Mouse (Mus musculus) lung, postnatal 0 days (tissue): ENCODE measurements around the gene Spred2. TPM values are rescaled to one million over a fixed set of nuclear protein-coding genes. Genes with fewer than 3 reads are reported as not detected.
"Not testable (repeated sequence)": the region's sequence is repeated elsewhere in the genome, so short reads cannot be mapped to it uniquely, and the experiment has no call there.

Source experiments
- ATAC-seq: fragments of 200-750 bp; cut with Nextera tagmentation; 2 replicates; pipeline ENCODE4 v1.8.0; 2017; ENCODE audit warnings: moderate library complexity
- DNase-seq: peaks from one replicate; pipeline ENCODE4 v3.0.0-alpha.2; 2016; ENCODE audit warnings: low spot score
- H3K27ac ChIP-seq: fragments of 300-500 bp; sonication (generic); 2 replicates; pipeline ENCODE4 v1.5.1; 2014; ENCODE audit warnings: antibody characterized with exemption, mild to moderate bottlenecking, low read length, mixed read lengths
- H3K27me3 ChIP-seq: fragments of 300-500 bp; sonication (generic); replicated peaks from 2 replicates; pipeline ENCODE4 v1.6.1; 2014; ENCODE audit warnings: low read length, mixed read lengths; ENCODE audit not compliant: insufficient read depth
- H3K36me3 ChIP-seq: fragments of 300-500 bp; sonication (generic); 2 replicates; pipeline ENCODE4 v1.6.1; 2014; ENCODE audit warnings: low read length, mixed read lengths; ENCODE audit not compliant: insufficient read depth
- H3K4me1 ChIP-seq: fragments of 300-500 bp; sonication (generic); 2 replicates; pipeline ENCODE4 v1.6.1; 2014; ENCODE audit warnings: antibody characterized with exemption, low read depth, low read length, mixed read lengths; ENCODE audit not compliant: insufficient read depth
- H3K4me2 ChIP-seq: fragments of 300-500 bp; sonication (generic); replicated peaks from 2 replicates; pipeline ENCODE4 v1.6.1; 2014; ENCODE audit warnings: low read depth, mild to moderate bottlenecking, low read length, moderate library complexity, mixed read lengths
- H3K4me3 ChIP-seq: fragments of 300-500 bp; sonication (generic); 2 replicates; pipeline ENCODE4 v1.5.1; 2014; ENCODE audit warnings: low read depth, low read length
- H3K9ac ChIP-seq: fragments of 300-500 bp; sonication (generic); replicated peaks from 2 replicates; pipeline ENCODE4 v1.6.1; 2014; ENCODE audit warnings: low read depth, mild to moderate bottlenecking
- H3K9me3 ChIP-seq: fragments of 300-500 bp; sonication (generic); 2 replicates; pipeline ENCODE4 v1.6.1; 2016; ENCODE audit warnings: low read length, mixed read lengths
- CTCF ChIP-seq: IDR thresholded peaks from 2 replicates; pipeline ENCODE4 v1.5.1; 2016; ENCODE audit warnings: antibody characterized with exemption, mild to moderate bottlenecking
- EP300 ChIP-seq: IDR thresholded peaks from 2 replicates; pipeline ENCODE4 v1.6.1; 2016; ENCODE audit warnings: antibody characterized with exemption, mild to moderate bottlenecking, control low read depth
- WGBS: fragments of 180-500 bp; shearing (Covaris S2); extraction: QIAGEN DNeasy Blood & Tissue Kit; methylation state at CpG from one replicate; pipeline ENCODE4 v1.1.7; 2014; 5-methylcytosine and 5-hydroxymethylcytosine counted together
- polyA plus RNA-seq: library from polyadenylated mRNA; unstranded; fragments of >200 nt; fragmentation: Nextera tagmentation; extraction: Ambion mirVana; gene quantifications from 2 replicates; pipeline ENCODE4 v1.2.1, GENCODE M21; 2015

Gene Spred2
- polyA plus RNA-seq, 1 experiment from 2014 or later, result 3.9 TPM

- TF ChIP-seq EP300 (no peak), CTCF (no peak)
- Histone ChIP-seq H3K4me3 (no peak overlapping the region), H3K9me3 (no peaks in the 10 kb centered on the region), H3K4me2 (no peak overlapping the region), H3K27me3 (no peaks in the 10 kb centered on the region), H3K4me1 (no peaks in the 10 kb centered on the region), H3K9ac (no peak overlapping the region), H3K27ac (no peak overlapping the region), H3K36me3 (peaks cover 6% of the 10 kb centered on the region; the same call in 1 of the 2 replicates)
- ATAC-seq (no peak), DNase-seq (no peak)
- 51% methylated on average over 5 of the region's 5 CpGs for WGBS
These were observed 130.4 kb downstream of the Spred2 start for GRCm38 (mm10) chr11:20054617-20055016.

- ATAC-seq, result no peak
- Histone ChIP-seq H3K4me2 (no peak overlapping the region), H3K9me3 (no peaks in the 10 kb centered on the region), H3K9ac (no peak overlapping the region), H3K27me3 (no peaks in the 10 kb centered on the region), H3K4me1 (no peaks in the 10 kb centered on the region), H3K36me3 (peaks cover 9% of the 10 kb centered on the region; the same call in 1 of the 2 replicates), H3K27ac (no peak overlapping the region), H3K4me3 (no peak overlapping the region)
- TF ChIP-seq EP300 (no peak), CTCF (no peak)
- no peak for DNase-seq
- 94% methylated on average over 1 of the region's 1 CpGs for WGBS
These were observed 132.0 kb downstream of the Spred2 start for GRCm38 (mm10) chr11:20056168-20056567.

- 82% methylated on average over 2 of the region's 2 CpGs for WGBS
- Histone ChIP-seq H3K4me1 (no peaks in the 10 kb centered on the region), H3K9me3 (no peaks in the 10 kb centered on the region), H3K4me2 (no peak overlapping the region), H3K4me3 (no peak overlapping the region), H3K27ac (no peak overlapping the region), H3K9ac (no peak overlapping the region), H3K36me3 (peaks cover 9% of the 10 kb centered on the region; the same call in 1 of the 2 replicates), H3K27me3 (no peaks in the 10 kb centered on the region)
- TF ChIP-seq EP300, result no peak
- TF ChIP-seq CTCF, result no peak
- ATAC-seq, result 0 out of 2 replicates have a peak, but pooled peaks have one; percentile 17
- DNase-seq, result no peak
These were observed 133.3 kb downstream of the Spred2 start for GRCm38 (mm10) chr11:20057429-20057828.

- WGBS, result 86% methylated on average over 3 of the region's 3 CpGs
- DNase-seq, result no peak
- H3K36me3 ChIP-seq, result peaks cover 12% of the 10 kb centered on the region; the same call in 1 of the 2 replicates
These were observed 135.6 kb downstream of the Spred2 start for GRCm38 (mm10) chr11:20059736-20060135.

GRCm38 (mm10) chr11:20062801-20063200 is 138.6 kb downstream of the Spred2 start:
- H3K4me2 ChIP-seq, ATAC-seq, H3K9ac ChIP-seq, H3K4me3 ChIP-seq, H3K9me3 ChIP-seq, H3K27ac ChIP-seq, H3K4me1 ChIP-seq, DNase-seq, H3K27me3 ChIP-seq: not testable (repeated sequence)
- WGBS, result 89% methylated on average over 9 of the region's 9 CpGs
- peaks cover 25% of the 10 kb centered on the region; the same call in 1 of the 2 replicates for H3K36me3 ChIP-seq

More at GRCm38 (mm10) chr11:20059736-20060135, 135.6 kb downstream of the Spred2 start:
- no peak for ATAC-seq
- H3K4me1 ChIP-seq, result no peaks in the 10 kb centered on the region
- H3K27ac ChIP-seq, result no peak overlapping the region
- no peak overlapping the region for H3K9ac ChIP-seq
- no peak overlapping the region for H3K4me3 ChIP-seq
- no peaks in the 10 kb centered on the region for H3K27me3 ChIP-seq
- H3K9me3 ChIP-seq, result no peaks in the 10 kb centered on the region
- no peak overlapping the region for H3K4me2 ChIP-seq
- TF ChIP-seq CTCF, result no peak
- TF ChIP-seq EP300, result no peak

GRCm38 (mm10) chr11:20064086-20064485 is 139.9 kb downstream of the Spred2 start:
- H3K9ac ChIP-seq, H3K4me1 ChIP-seq, H3K4me2 ChIP-seq, ATAC-seq, H3K27ac ChIP-seq, H3K9me3 ChIP-seq, H3K27me3 ChIP-seq, H3K4me3 ChIP-seq, DNase-seq: not testable (repeated sequence)
- WGBS, result 65% methylated on average over 2 of the region's 2 CpGs
- peaks cover 20% of the 10 kb centered on the region for H3K36me3 ChIP-seq

- Histone ChIP-seq H3K27ac (no peak overlapping the region), H3K9ac (no peak overlapping the region), H3K27me3 (no peaks in the 10 kb centered on the region), H3K9me3 (no peaks in the 10 kb centered on the region), H3K4me2 (no peak overlapping the region), H3K4me3 (no peak overlapping the region), H3K4me1 (no peaks in the 10 kb centered on the region), H3K36me3 (peaks cover 18% of the 10 kb centered on the region)
- DNase-seq (no peak), ATAC-seq (no peak)
- WGBS, result 91% methylated on average over 2 of the region's 2 CpGs
- TF ChIP-seq CTCF (no peak), EP300 (no peak)
These were observed 140.8 kb downstream of the Spred2 start for GRCm38 (mm10) chr11:20064926-20065325.
